Mouse (Mus musculus): Measurements from ENCODE around the gene Prtg. TPM values are rescaled to one million over a fixed set of nuclear protein-coding genes. Genes with fewer than 3 reads are reported as not detected.

Gene Prtg
- total and polyA plus RNA-seq, 3 experiments, result not detected

DNA sequence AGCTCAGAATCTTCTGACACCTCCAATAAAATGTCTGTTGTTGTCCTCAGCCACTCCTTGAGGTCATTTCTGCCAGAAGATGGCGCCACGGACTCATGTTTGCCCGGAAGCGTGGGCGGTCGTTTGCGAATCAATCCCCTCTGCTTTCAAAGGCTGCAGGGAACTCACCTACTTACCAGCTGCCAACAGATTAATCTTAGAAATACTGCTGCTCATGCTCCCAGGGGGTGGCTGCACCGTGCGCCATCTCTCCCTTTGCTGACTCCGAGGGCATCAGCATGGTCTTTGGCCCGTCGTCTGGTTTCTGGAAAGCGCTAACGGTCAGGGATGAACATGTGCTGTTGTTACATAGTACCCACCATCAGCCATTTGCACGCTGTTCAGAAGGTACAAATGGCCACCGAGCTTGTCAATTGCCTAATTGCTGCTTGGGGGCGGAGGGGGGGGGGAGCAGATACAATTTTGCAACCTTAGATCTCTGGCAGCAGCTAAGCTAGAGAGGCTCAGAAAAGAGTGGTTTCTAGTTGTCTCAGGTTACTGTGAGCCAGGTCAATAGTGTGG is 39.8 kb upstream of the Prtg start (continued):
- TF ChIP-seq MAZ (IDR thresholded peaks at IDR 0.05; ENCODE audit: low read depth, low read length) (0 out of 2 replicates have a peak, but pooled peaks have one; percentile 38), ZC3H11A (IDR thresholded peaks at IDR 0.05; ENCODE audit: low read depth, low read length) (peak; percentile 96)

DNA sequence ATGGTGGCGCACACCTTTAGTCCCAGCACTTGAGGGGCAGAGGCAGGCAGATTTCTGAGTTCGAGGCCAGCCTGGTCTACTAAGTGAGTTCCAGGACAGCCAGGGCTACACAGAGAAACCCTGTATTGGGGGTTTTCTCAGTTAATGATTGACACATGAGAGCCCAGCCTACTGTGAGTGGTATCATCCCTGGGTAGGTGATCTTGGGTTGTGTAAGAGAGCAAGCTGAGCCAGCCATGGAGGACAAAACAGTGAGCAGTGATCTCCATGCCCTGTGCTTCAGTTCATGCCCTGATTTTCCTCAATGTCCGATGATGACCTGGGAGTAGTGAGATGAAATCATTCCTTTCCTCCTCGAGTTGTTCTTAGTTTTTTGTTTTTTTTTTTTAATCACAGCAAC is 31.7 kb upstream of the Prtg start:
- Histone ChIP-seq H3K36me3 (ENCODE audit: control insufficient read depth in 1 of 2, insufficient read depth in 2 of 2, low read length in 2 of 2) (peaks cover 0 to 2% of the 10 kb centered on the region in 2 experiments; a peak in 1 of 4 replicates), H3K79me2 (ENCODE audit: control insufficient read depth, insufficient read depth, low read length, poor library complexity) (no peaks in the 10 kb centered on the region), H3K4me3 (ENCODE audit: control insufficient read depth in 1 of 2, insufficient read depth in 1 of 2, low read depth in 2 of 2, low read length in 2 of 2) (no peak overlapping the region), H3K27me3 (ENCODE audit: control insufficient read depth in 1 of 2, insufficient read depth in 2 of 2, low read length in 2 of 2) (no peaks in the 10 kb centered on the region; a peak in 2 of 4 replicates), H3K4me1 (ENCODE audit: control insufficient read depth in 1 of 2, insufficient read depth in 2 of 2, low read length in 2 of 2) (peaks cover 0 to 3% of the 10 kb centered on the region in 2 experiments; a peak in 1 of 4 replicates), H3K27ac (ENCODE audit: control insufficient read depth, low read depth, low read length) (no peak overlapping the region), H3K9me3 (replicated peaks; ENCODE audit: insufficient read depth, low read length) (no peaks in the 10 kb centered on the region), H3K9ac (ENCODE audit: control insufficient read depth, low read depth, low read length, poor library complexity, severe bottlenecking) (no peak overlapping the region)
- DNase-seq (ENCODE audit: low read depth, low spot score), result no peak
- TF ChIP-seq MEF2A (IDR thresholded peaks at IDR 0.05; ENCODE audit: extremely low read depth, insufficient replicate concordance, low read depth, low read length, poor library complexity, severe bottlenecking), result no peak
- TF ChIP-seq KAT2A (conservative IDR thresholded peaks at IDR 0.05; ENCODE audit: low read depth, low read length), result no peak

DNA sequence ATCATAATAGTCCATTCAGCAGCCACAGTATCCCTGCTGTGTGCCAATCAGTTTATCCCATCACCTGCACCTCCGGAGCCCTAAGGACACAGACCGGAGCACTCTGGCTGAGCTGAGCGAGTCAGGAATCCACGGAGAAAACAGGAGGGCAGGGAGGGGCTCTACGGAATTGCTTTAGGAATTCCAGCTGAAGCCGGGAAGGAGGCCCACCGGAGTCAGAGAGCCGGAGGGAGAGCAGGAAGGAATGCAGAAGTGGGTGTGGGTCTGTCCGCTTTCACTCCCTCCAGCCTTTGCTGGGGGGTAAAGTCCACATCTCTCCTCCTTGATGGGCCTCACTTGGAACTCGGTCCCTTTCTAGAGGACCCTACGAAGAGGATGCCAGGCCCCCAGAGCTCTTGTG is 27.7 kb upstream of the Prtg start:
- H3K27me3 ChIP-seq (ENCODE audit: control insufficient read depth in 1 of 2, insufficient read depth in 2 of 2, low read length in 2 of 2), result no peaks in the 10 kb centered on the region; a peak in 2 of 4 replicates
- DNase-seq (ENCODE audit: low read depth, low spot score), result no peak
- H3K4me1 ChIP-seq (ENCODE audit: control insufficient read depth in 1 of 2, insufficient read depth in 2 of 2, low read length in 2 of 2), result peaks cover 3 to 10% of the 10 kb centered on the region in 2 experiments; a peak in 3 of 4 replicates
- TF ChIP-seq GATA1 (IDR thresholded peaks at IDR 0.05; ENCODE audit: low read depth, low read length), result no peak
- no peak for TF ChIP-seq RAD21 (IDR thresholded peaks at IDR 0.05; ENCODE audit: low read depth, low read length)
- TF ChIP-seq JUND (IDR thresholded peaks at IDR 0.05; ENCODE audit: low read depth, low read length), result no peak
- TF ChIP-seq POLR2AphosphoS2 (IDR thresholded peaks at IDR 0.05; ENCODE audit: low read length), result no peak
- no peak for TF ChIP-seq USF2 (IDR thresholded peaks at IDR 0.05; ENCODE audit: borderline replicate concordance in 1 of 2, insufficient read depth in 1 of 2, low read depth in 1 of 2, low read length in 2 of 2)
- no peak for TF ChIP-seq MYB (IDR thresholded peaks at IDR 0.05; ENCODE audit: low read depth, low read length)
- TF ChIP-seq E2F4 (IDR thresholded peaks at IDR 0.05; ENCODE audit: borderline replicate concordance, low read depth, low read length), result no peak
- TF ChIP-seq ELF1 (IDR thresholded peaks at IDR 0.05; ENCODE audit: low read depth, low read length), result no peak
- no peak for TF ChIP-seq NRF1 (IDR thresholded peaks at IDR 0.05; ENCODE audit: insufficient read depth, low read depth, low read length, poor library complexity, severe bottlenecking)
- no peak for TF ChIP-seq MEF2A (IDR thresholded peaks at IDR 0.05; ENCODE audit: extremely low read depth, insufficient replicate concordance, low read depth, low read length, poor library complexity, severe bottlenecking)
- no peak for TF ChIP-seq POLR2AphosphoS5 (IDR thresholded peaks at IDR 0.05; ENCODE audit: borderline replicate concordance, low read depth, low read length)
- no peak for TF ChIP-seq GABPA (IDR thresholded peaks at IDR 0.05; ENCODE audit: low read depth, low read length)
- no peak for TF ChIP-seq MYC (IDR thresholded peaks at IDR 0.05; ENCODE audit: low read depth, low read length)
- TF ChIP-seq MAFK (IDR thresholded peaks at IDR 0.05; ENCODE audit: borderline replicate concordance, low read depth, low read length), result no peak
- TF ChIP-seq RCOR1 (IDR thresholded peaks at IDR 0.05; ENCODE audit: low read depth, low read length), result no peak
- no peak overlapping the region for H3K9ac ChIP-seq (ENCODE audit: control insufficient read depth, low read depth, low read length, poor library complexity, severe bottlenecking)
- H3K4me3 ChIP-seq (ENCODE audit: control insufficient read depth in 1 of 2, insufficient read depth in 1 of 2, low read depth in 2 of 2, low read length in 2 of 2), result no peak overlapping the region
- H3K9me3 ChIP-seq (replicated peaks; ENCODE audit: insufficient read depth, low read length), result no peaks in the 10 kb centered on the region
- peaks cover 0 to 3% of the 10 kb centered on the region in 2 experiments; a peak in 2 of 4 replicates for H3K36me3 ChIP-seq (ENCODE audit: control insufficient read depth in 1 of 2, insufficient read depth in 2 of 2, low read length in 2 of 2)
- no peaks in the 10 kb centered on the region for H3K79me2 ChIP-seq (ENCODE audit: control insufficient read depth, insufficient read depth, low read length, poor library complexity)
- no peak overlapping the region for H3K27ac ChIP-seq (ENCODE audit: control insufficient read depth, low read depth, low read length)

Data from MEL (cell line).